Mouse (Mus musculus) heart, postnatal 0 days (tissue): ENCODE results near the gene Hspa8.

Source experiments
- CTCF ChIP-seq: IDR thresholded peaks from 2 replicates; pipeline ENCODE4 v1.5.1; 2016; ENCODE audit warnings: antibody characterized with exemption, control low read depth, low read depth
- EP300 ChIP-seq: IDR thresholded peaks from 2 replicates; pipeline ENCODE4 v1.6.1; 2016; ENCODE audit warnings: antibody characterized with exemption, low read depth

DNA sequence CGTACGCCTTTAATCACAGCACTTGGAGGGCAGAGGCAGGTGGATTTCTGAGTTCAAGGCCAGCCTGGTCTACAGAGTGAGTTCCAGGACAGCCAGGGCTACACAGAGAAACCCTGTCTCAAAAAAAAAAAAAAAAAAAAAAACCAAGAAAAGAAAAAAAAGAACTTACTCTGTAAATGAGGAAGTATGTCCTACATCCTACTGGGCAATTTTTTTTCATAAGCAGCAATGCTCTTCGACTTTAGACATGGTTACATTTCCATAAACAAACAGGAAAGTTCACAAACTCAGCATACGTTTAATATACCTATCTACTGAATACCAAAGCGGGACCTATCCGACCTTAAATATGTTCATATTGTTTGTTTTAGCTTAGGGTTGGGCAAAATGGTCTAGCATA, 38.4 kb upstream of the Hspa8 start:
- TF ChIP-seq CTCF (no peak), EP300 (no peak)
